Mouse (Mus musculus) fibroblast of lung, adult 2 months (primary cell): ENCODE data around the gene Olfr172.
A peak's percentile ranks its signal among the peaks of the same experiment; 100 is the strongest.

Experiments
- DNase-seq: peaks from one replicate; pipeline ENCODE4 v3.0.0-alpha.2; 2011; ENCODE audit warnings: low read depth

Gene Olfr172

DNA sequence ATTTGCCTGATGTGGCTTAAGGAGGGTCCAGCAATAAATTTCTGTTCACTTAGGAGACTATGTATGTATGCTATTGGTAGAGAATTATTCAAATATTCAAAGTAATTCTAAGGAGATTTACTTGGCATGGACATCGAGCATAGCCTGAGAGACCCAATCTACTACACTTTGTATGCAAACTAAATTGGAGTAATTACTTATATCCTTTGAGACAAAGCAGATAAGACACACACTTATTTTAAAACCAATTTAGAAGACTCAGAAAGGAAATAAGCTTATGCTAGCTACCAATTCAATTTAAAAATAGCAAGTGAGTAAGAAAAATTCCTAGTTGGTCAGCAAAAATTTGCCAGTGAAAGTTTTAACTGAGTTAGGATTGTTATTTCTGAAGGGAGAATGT, at the start of gene Olfr172:
Gene Olfr172 (minus strand): TSS at position 101 of the 400 bp plus-strand sequence.
- no peak for DNase-seq

DNA sequence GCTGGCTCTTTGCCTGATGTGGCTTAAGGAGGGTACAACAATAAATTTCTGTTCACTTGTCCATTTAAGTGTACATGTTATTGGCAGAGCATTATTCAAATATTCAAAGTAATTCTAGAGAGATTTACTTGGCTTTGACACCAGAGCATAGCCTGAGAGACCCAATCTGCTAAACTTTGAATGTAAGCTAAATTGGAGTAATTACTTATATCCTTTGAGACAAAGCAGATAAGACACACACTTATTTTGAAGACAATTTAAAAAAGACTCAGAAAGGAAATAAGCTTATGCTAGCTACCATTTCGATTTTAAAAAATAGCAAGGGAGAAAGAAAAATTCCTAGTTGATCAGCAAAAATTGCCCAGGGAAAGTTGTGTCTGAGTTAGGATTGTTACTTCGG, 37.2 kb upstream of the Olfr172 start, which contains the start of gene Olfr173:
Gene Olfr173 (minus strand): TSS at position 101 of the 400 bp plus-strand sequence.
- no peak for DNase-seq

GRCm38 (mm10) chr16:58756191-58756590, 6.8 kb downstream of the Olfr172 start:
- no peak for DNase-seq

- no peak for DNase-seq
Observed at GRCm38 (mm10) chr16:58751314-58751713, 11.7 kb downstream of the Olfr172 start.

GRCm38 (mm10) chr16:58746715-58747114, 16.3 kb downstream of the Olfr172 start:
- DNase-seq: no peak

- no peak for DNase-seq
Observed at GRCm38 (mm10) chr16:58740751-58741150, 22.2 kb downstream of the Olfr172 start.

DNA sequence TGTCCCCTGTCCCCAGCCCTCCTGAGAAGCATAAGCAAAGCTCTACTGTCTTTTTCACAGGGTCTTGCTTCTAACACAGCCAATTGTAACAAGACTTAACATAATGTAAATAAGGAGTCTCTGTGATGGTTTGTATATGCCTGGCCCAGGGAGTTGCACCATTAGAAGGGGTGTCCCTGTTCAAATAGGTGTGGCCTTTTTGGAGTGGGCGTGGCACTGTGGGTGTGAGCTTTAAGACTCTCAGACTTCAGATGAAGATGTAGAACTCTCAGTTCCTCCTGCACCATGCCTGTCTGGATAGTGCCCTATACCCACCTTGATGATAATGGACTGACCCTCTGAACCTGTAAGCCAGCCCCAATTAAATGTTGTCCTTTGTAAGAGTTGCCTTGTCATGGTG, 24.2 kb downstream of the Olfr172 start:
- no peak for DNase-seq

DNA sequence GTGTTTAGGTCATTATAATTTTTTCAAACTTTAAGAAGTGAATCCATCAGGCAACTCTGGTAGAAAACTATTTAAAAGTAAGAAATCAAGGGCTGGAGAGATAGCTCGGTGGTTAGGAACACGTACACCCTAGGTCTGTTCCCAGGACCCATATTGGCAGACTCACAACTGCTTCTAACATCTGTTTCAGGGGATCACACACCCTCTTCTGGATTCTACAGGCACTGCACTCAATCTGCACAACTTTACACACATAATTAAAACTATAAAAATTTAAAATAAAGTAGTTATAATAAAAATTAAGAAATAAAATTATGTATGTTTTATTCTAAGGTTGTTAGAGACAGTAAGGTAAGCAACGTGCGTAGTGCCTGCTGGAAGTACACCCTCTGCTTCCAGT, 24.8 kb downstream of the Olfr172 start:
- no peak for DNase-seq

DNA sequence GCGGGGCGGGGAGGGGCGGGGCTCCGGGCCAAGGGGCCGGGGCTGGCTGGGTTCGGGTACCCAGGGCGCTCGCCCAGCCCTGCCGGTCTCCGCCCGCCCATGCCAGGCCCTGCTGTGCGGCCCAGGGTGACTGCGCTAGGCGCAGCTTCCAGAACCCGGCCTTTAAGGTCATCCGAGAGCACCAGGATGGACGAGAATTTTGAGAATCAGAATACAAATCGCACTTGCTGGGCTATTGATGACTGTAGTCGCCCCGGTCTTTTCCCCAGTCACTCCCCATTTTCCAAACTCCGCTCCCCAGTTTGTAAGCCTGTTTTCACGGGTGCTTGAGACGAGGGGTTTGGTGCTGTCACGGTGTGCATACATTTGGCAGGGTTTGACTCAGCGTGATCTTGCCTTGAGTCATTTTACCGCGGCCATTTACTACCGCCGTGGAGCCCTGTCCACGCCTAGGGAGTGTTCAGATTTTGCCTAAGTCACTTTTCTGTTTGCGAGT, 34.8 kb downstream of the Olfr172 start:
- no peak for DNase-seq

DNA sequence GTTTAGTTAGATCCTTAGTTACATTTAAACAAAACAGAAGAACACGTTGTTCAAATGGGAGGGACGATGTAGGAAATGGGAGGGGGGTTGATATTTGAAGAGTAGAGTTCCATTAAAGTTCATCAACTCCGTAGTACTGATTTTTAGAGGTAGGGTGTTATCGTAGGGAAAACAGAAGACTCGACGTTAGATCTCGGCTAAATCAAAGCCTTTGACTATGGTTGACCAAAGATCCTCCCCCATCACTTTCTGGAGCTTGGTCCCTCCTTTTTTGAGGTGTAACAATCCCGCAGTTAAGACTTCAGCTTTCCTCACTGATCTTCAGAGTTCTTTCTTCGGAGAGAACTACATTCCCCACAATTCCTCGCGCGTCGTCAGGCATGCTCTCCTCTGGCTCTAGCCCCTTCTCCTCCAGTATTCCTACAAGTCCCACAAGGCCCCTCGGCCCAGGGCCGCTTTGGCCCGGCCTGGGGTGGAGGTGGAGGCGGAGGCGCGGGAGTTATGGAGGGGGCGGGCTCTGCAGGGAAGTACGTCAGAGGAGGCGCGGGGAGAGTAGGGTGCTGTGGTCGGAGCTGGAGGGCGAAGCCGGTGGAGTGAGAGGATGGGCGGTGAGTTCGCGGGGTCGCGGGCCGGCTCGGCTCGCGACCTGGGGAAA, 35.4 kb downstream of the Olfr172 start, which contains the start of gene Cldnd1:
Gene Cldnd1 (plus strand): TSS at position 434 of the 655 bp plus-strand sequence.
- peak; percentile 94 for DNase-seq

- no peak for DNase-seq
Observed at GRCm38 (mm10) chr16:58726680-58727476, 36.1 kb downstream of the Olfr172 start.

- DNase-seq: no peak
Observed at GRCm38 (mm10) chr16:58722292-58722691, 40.7 kb downstream of the Olfr172 start.

GRCm38 (mm10) chr16:58718666-58719120, 44.3 kb downstream of the Olfr172 start, which contains the start of gene Gpr15:
Gene Gpr15 (minus strand): TSS chr16:58719070.
- no peak for DNase-seq

GRCm38 (mm10) chr16:58715018-58715417, 48.0 kb downstream of the Olfr172 start:
- DNase-seq: no peak

DNA sequence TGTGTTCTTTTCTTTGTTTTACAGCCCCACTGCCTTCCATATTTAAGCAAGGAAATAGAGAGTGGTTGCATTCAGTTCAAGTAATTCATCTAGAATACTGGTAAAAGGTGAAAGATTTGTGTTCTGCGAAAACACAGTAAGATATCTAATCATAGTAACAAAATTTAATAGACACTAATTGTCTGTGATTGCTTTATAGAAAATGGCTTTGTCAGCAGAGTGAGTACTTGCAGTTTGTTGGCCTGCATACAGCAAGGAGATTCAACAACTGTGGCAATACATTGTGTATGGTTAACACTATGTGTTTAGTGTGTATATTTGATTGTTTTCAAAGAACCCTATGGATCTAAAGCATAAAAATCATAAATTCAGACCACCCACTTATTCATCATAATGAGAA, 49.8 kb downstream of the Olfr172 start:
- no peak for DNase-seq

DNA sequence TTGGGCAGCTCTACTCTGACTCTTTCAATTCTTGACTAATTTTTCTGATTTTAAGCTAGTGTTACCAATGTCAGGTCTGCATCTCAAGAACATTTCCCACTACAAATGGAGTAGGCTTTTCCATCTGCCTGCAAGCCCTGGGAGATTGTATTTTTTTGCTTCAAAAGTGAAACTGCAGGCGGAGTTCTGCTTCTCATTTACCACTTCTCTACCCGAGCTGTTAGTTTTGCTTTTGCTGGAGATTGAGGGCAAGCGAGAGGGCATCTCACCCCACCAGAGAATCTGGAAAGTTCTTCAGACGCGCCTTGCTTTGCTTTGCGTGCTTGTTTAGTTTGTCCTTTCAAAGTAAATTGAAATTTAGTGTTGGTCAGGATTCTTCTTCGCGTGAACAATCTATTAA, 50.8 kb downstream of the Olfr172 start:
- DNase-seq: no peak
